Mouse (Mus musculus) MEL-GATA-1-ER (cell line): ENCODE measurements around the gene Rtl3.

ENCODE experiments used
- DNase-seq: peaks from one replicate; pipeline ENCODE4 v3.0.0-alpha.2; 2012; ENCODE audit warnings: low read depth; ENCODE audit errors: extremely low read depth

Rtl3 gene

DNA sequence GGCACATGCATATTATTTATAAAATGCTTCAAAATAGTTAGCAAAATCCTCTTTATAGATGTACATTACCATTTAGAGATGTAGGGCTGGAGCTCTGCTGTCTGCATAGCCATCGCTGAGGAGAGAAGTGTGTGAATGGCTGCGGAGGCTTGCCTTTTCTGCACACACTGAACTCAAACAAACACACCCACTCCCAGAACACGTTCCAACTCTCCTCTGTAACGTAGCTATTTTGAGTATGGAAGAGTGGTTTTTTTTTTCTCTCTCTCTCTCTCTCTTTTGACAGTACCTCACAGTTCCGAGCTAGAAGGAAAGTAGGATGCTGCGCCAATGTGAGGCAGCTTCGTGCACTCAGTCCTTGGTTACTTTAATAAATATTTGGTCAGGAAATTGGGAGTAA, at the start of gene Rtl3:
Gene Rtl3, minus strand, starts transcription at position 236 of the 400 bp plus-strand sequence.
- DNase-seq: no peak

DNA sequence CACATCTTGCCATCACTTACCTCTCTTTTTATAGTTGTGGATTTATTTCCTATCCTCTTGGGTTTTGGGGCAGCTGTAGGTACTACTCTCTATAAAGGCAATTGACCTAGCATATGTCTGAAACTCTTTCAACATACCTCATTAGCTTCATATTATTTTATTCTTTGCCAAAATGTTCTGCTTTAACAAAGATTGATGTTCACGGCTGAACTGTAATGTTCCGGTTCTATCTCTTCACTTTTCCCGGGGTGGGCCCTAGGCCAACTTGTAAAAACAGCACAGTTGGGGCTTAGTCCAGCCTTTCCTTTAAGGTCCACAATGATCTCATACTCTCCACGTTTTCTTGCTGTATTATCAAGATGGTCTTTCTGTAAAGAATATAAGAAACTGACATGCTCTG, 31.9 kb upstream of the Rtl3 start:
- no peak for DNase-seq

DNA sequence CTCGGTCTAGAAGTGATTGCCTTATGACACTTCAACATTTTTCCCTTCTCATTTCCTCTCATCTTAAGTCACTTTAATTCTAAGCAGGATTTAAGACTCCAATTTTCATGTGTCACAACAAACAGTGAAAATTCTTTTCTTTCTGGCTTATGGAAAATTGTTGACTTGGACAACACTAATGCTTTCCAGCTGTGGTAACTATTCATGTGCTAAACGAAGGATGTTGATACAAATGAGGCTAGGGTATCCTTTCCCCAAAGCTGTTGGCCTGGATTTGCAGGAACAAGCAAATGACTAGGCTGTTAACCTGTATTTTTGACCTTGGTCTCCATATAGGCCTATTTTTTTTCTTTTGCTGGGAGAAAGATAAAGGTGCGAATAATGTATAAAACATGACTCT, 31.4 kb upstream of the Rtl3 start:
- DNase-seq: no peak

DNA sequence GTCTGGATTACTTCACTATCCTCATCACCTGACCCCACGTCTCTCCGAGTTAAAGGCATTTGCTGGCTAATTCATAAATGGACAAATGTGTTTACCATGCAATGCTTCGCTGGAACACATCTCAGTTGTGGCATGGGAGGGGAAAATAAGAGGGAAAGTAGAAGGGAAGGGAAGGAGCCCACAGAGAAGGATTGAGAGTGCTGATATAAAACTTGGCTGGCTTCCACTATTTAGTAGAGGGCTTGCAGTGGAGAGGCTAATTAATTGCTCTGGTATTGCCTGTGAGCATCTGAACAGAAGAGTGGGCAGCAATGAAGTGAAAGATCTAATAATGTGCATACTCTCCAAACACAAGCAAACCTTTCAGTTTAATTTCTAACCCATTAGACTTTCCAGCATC, 31.0 kb upstream of the Rtl3 start:
- DNase-seq: no peak

GRCm38 (mm10) chrX:106853523-106854300, 13.3 kb upstream of the Rtl3 start:
- no peak for DNase-seq

DNA sequence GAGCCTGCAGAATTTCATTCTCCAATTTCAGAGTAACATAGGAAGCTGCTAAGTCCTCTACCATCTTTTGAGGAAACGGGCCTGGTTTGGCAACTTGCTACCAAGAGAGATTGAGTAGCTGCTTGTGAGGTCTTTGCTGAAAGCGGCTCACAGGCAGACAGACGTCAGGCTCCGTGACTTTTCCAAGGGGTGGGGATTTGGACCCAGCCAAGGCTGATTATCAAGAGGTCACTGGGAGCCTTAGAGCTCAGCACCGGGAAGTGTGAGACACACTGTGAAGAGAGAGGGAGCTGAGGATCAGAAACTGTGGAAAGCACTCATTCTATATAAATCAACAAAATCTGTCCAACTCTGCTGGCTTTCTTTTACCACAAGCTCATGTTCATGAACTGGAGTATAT, 853 bp downstream of the Rtl3 start:
- no peak for DNase-seq

- no peak for DNase-seq
These were observed 9.9 kb downstream of the Rtl3 start for GRCm38 (mm10) chrX:106830494-106830893.

- no peak for DNase-seq
These were observed 30.8 kb downstream of the Rtl3 start for GRCm38 (mm10) chrX:106809560-106810226.

DNA sequence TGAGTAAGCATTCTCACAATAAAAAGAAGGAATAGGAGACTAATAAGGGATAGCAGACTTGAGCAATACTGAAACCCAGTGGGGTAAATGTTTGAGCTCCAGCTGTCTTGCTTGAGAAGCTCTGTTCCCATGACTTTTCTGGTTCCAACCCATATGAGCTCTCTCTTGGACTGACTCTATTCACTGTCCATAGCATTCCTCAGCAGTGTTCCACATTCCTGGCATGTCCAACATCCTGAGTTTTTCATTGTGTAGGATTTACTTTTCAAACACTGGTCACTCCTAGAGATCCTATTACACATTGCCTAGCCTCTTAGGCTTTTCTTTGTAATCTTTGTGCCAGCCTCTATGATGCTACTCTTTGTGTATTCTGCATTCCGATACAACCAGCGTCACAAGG, 36.1 kb downstream of the Rtl3 start:
- DNase-seq: no peak

DNA sequence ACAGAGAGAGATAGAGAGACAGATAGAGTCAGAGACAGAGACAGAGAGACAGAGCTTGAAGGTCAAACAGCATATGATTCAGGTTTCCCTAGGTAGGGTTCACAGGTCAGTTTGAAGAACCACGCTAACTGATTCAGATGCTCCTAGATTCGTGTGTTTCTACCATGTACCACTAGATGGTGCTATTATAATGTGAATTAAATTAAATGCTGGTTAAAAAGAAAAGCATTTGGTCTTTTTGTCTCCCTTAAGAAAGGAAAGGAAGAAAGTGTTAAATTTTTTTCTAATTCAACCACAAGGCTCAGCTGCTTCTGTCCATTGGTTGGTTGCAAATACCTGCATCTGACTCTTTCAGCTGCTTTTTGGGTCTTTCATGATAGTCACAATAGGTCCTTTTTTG, 45.8 kb downstream of the Rtl3 start:
- peak; percentile 22 for DNase-seq
